Mouse (Mus musculus) MEL (cell line): ENCODE results near the gene Kif1bp. TPM values are rescaled to one million over a fixed set of nuclear protein-coding genes. Genes with fewer than 3 reads are reported as not detected.
"Not testable (repeated sequence)": the region's sequence is repeated elsewhere in the genome, so short reads cannot be mapped to it uniquely, and the experiment has no call there.

Experiments
- DNase-seq: peaks from one replicate; pipeline ENCODE4 v3.0.0; 2011; ENCODE audit warnings: low read depth, low spot score
- H3K27ac ChIP-seq: 2 replicates; pipeline ENCODE4 v1.5.1; 2012; ENCODE audit warnings: low read depth, mild to moderate bottlenecking, control low read depth, low read length, moderate library complexity; ENCODE audit not compliant: control insufficient read depth
- H3K27me3 ChIP-seq, 2 experiments: fragments of 150-350 bp in 1 of 2; sonication (generic) in 1 of 2; 2 replicates each; pipeline ENCODE4 v1.6.1; 2012; ENCODE audit warnings: low read length in 2 of 2, mild to moderate bottlenecking in 2 of 2, improper control_type of control experiment in 1 of 2, moderate library complexity in 1 of 2; ENCODE audit not compliant: insufficient read depth in 2 of 2, control insufficient read depth in 1 of 2
- H3K36me3 ChIP-seq, 2 experiments: 2 replicates each; pipeline ENCODE4 v1.6.1; 2012 to 2014; ENCODE audit warnings: low read length in 2 of 2, improper control_type of control experiment in 1 of 2, inconsistent platforms in 1 of 2, mild to moderate bottlenecking in 1 of 2; ENCODE audit not compliant: insufficient read depth in 2 of 2, control insufficient read depth in 1 of 2
- H3K4me1 ChIP-seq, 2 experiments: fragments of 150-350 bp in 1 of 2; sonication (generic) in 1 of 2; 2 replicates each; pipeline ENCODE4 v1.6.1; 2012; ENCODE audit warnings: low read length in 2 of 2, improper control_type of control experiment in 1 of 2, mild to moderate bottlenecking in 1 of 2; ENCODE audit not compliant: insufficient read depth in 2 of 2, control insufficient read depth in 1 of 2
- H3K4me3 ChIP-seq, 2 experiments: fragments of 150-350 bp in 1 of 2; sonication (generic) in 1 of 2; 2 replicates each; pipeline ENCODE4 v1.5.1; 2012; ENCODE audit warnings: low read depth in 2 of 2, low read length in 2 of 2, mild to moderate bottlenecking in 2 of 2, moderate library complexity in 2 of 2, control low read depth in 1 of 2, improper control_type of control experiment in 1 of 2; ENCODE audit not compliant: control insufficient read depth in 1 of 2, insufficient read depth in 1 of 2
- H3K79me2 ChIP-seq: 2 replicates; pipeline ENCODE4 v1.6.1; 2012; ENCODE audit warnings: mild to moderate bottlenecking, low read length, moderate library complexity; ENCODE audit not compliant: control insufficient read depth, poor library complexity, insufficient read depth
- H3K9ac ChIP-seq: 2 replicates; pipeline ENCODE4 v1.6.1; 2012; ENCODE audit warnings: low read depth, mild to moderate bottlenecking, control low read depth, low read length, moderate library complexity; ENCODE audit not compliant: control insufficient read depth, poor library complexity, severe bottlenecking
- H3K9me3 ChIP-seq: fragments of 150-350 bp; sonication (generic); replicated peaks from 2 replicates; pipeline ENCODE4 v1.6.1; 2012; ENCODE audit warnings: mild to moderate bottlenecking, low read length, improper control_type of control experiment, moderate library complexity; ENCODE audit not compliant: insufficient read depth
- BHLHE40 ChIP-seq: IDR thresholded peaks from 2 replicates; pipeline ENCODE4 v1.6.1; 2012; ENCODE audit warnings: low read depth, mild to moderate bottlenecking, inconsistent platforms, low read length, improper control_type of control experiment, borderline replicate concordance
- CHD1 ChIP-seq: IDR thresholded peaks from 2 replicates; pipeline ENCODE4 v1.6.1; 2012; ENCODE audit warnings: low read depth, mild to moderate bottlenecking, inconsistent platforms, low read length, improper control_type of control experiment
- CHD2 ChIP-seq: IDR thresholded peaks from 2 replicates; pipeline ENCODE4 v1.6.1; 2011; ENCODE audit warnings: low read length, improper control_type of control experiment
- CTCF ChIP-seq, 3 experiments: IDR thresholded peaks in 2 of 3; conservative IDR thresholded peaks in 1 of 3; 2 replicates each; pipeline ENCODE4 v1.5.1; 2011 to 2012; ENCODE audit warnings: low read length in 3 of 3, low read depth in 2 of 3, mild to moderate bottlenecking in 2 of 3, improper control_type of control experiment in 1 of 3, inconsistent platforms in 1 of 3, mixed read lengths in 1 of 3, moderate library complexity in 1 of 3; ENCODE audit not compliant: control insufficient read depth in 1 of 3, insufficient read depth in 1 of 3, poor library complexity in 1 of 3, severe bottlenecking in 1 of 3
- E2F4 ChIP-seq: IDR thresholded peaks from 2 replicates; pipeline ENCODE4 v1.6.1; 2011; ENCODE audit warnings: low read depth, low read length, improper control_type of control experiment, borderline replicate concordance
- ELF1 ChIP-seq: IDR thresholded peaks from 2 replicates; pipeline ENCODE4 v1.6.1; 2014; ENCODE audit warnings: low read depth, mild to moderate bottlenecking, inconsistent platforms, low read length, improper control_type of control experiment, moderate library complexity
- EP300 ChIP-seq, 2 experiments: IDR thresholded peaks; 2 replicates each; pipeline ENCODE4 v1.6.1; 2011; ENCODE audit warnings: improper control_type of control experiment in 2 of 2, low read length in 2 of 2, low read depth in 1 of 2, mild to moderate bottlenecking in 1 of 2
- ETS1 ChIP-seq: IDR thresholded peaks from 2 replicates; pipeline ENCODE4 v1.6.1; 2012; ENCODE audit warnings: low read depth, mild to moderate bottlenecking, inconsistent platforms, low read length, improper control_type of control experiment, moderate library complexity
- GABPA ChIP-seq: IDR thresholded peaks from 2 replicates; pipeline ENCODE4 v1.6.1; 2012; ENCODE audit warnings: low read depth, mild to moderate bottlenecking, inconsistent platforms, low read length, improper control_type of control experiment, moderate library complexity
- GATA1 ChIP-seq: IDR thresholded peaks from 2 replicates; pipeline ENCODE4 v1.6.1; 2011; ENCODE audit warnings: low read depth, low read length, improper control_type of control experiment
- HCFC1 ChIP-seq: IDR thresholded peaks from 2 replicates; pipeline ENCODE4 v1.6.1; 2012; ENCODE audit warnings: low read depth, mild to moderate bottlenecking, inconsistent platforms, low read length, improper control_type of control experiment, moderate library complexity
- KAT2A ChIP-seq: conservative IDR thresholded peaks from 2 replicates; pipeline ENCODE4 v1.6.1; 2012; ENCODE audit warnings: low read depth, low read length, improper control_type of control experiment, inconsistent platforms
- MAFK ChIP-seq: IDR thresholded peaks from 2 replicates; pipeline ENCODE4 v1.6.1; 2011; ENCODE audit warnings: low read depth, mild to moderate bottlenecking, low read length, improper control_type of control experiment, borderline replicate concordance
- MAX ChIP-seq: IDR thresholded peaks from 2 replicates; pipeline ENCODE4 v1.6.1; 2011; ENCODE audit warnings: low read length, improper control_type of control experiment
- MAZ ChIP-seq: IDR thresholded peaks from 2 replicates; pipeline ENCODE4 v1.6.1; 2012; ENCODE audit warnings: low read depth, mild to moderate bottlenecking, inconsistent platforms, low read length, improper control_type of control experiment
- MXI1 ChIP-seq: IDR thresholded peaks from 2 replicates; pipeline ENCODE4 v1.6.1; 2011; ENCODE audit warnings: mild to moderate bottlenecking, low read depth, low read length, improper control_type of control experiment
- MYC ChIP-seq: IDR thresholded peaks from 2 replicates; pipeline ENCODE4 v1.6.1; 2011; ENCODE audit warnings: low read depth, mild to moderate bottlenecking, low read length, improper control_type of control experiment, moderate library complexity
- NELFE ChIP-seq: IDR thresholded peaks from 2 replicates; pipeline ENCODE4 v1.6.1; 2011; ENCODE audit warnings: low read depth, low read length, improper control_type of control experiment
- NRF1 ChIP-seq: IDR thresholded peaks from 2 replicates; pipeline ENCODE4 v1.6.1; 2014; ENCODE audit warnings: low read depth, mild to moderate bottlenecking, inconsistent platforms, low read length, improper control_type of control experiment, moderate library complexity; ENCODE audit not compliant: poor library complexity, insufficient read depth, severe bottlenecking
- POLR2A ChIP-seq, 2 experiments: IDR thresholded peaks; 2 replicates each; pipeline ENCODE4 v1.6.1; 2011 to 2012; ENCODE audit warnings: low read length in 2 of 2, mild to moderate bottlenecking in 2 of 2, control low read depth in 1 of 2, improper control_type of control experiment in 1 of 2, low read depth in 1 of 2, moderate library complexity in 1 of 2; ENCODE audit not compliant: control insufficient read depth in 1 of 2, insufficient read depth in 1 of 2, poor library complexity in 1 of 2
- POLR2AphosphoS5 ChIP-seq: IDR thresholded peaks from 2 replicates; pipeline ENCODE4 v1.6.1; 2012; ENCODE audit warnings: low read depth, borderline replicate concordance, mild to moderate bottlenecking, inconsistent platforms, low read length, moderate library complexity, mixed read lengths
- RAD21 ChIP-seq: IDR thresholded peaks from 2 replicates; pipeline ENCODE4 v1.6.1; 2011; ENCODE audit warnings: mild to moderate bottlenecking, low read depth, low read length, improper control_type of control experiment
- SIN3A ChIP-seq: IDR thresholded peaks from 2 replicates; pipeline ENCODE4 v1.6.1; 2012; ENCODE audit warnings: low read length, improper control_type of control experiment, inconsistent platforms
- SMC3 ChIP-seq: IDR thresholded peaks from 2 replicates; pipeline ENCODE4 v1.6.1; 2011; ENCODE audit warnings: low read depth, low read length, improper control_type of control experiment
- TBP ChIP-seq: IDR thresholded peaks from 2 replicates; pipeline ENCODE4 v1.8.0; 2011; ENCODE audit warnings: low read depth, low read length, improper control_type of control experiment
- TCF12 ChIP-seq: IDR thresholded peaks from 2 replicates; pipeline ENCODE4 v1.6.1; 2014; ENCODE audit warnings: low read depth, mild to moderate bottlenecking, inconsistent platforms, low read length, improper control_type of control experiment, moderate library complexity
- UBTF ChIP-seq: IDR thresholded peaks from 2 replicates; pipeline ENCODE4 v1.6.1; 2012; ENCODE audit warnings: low read depth, mild to moderate bottlenecking, inconsistent platforms, low read length, improper control_type of control experiment, moderate library complexity, borderline replicate concordance; ENCODE audit not compliant: insufficient read depth
- USF1 ChIP-seq: IDR thresholded peaks from 2 replicates; pipeline ENCODE4 v1.6.1; 2014; ENCODE audit warnings: low read depth, mild to moderate bottlenecking, inconsistent platforms, low read length, improper control_type of control experiment, moderate library complexity
- USF2 ChIP-seq, 2 experiments: IDR thresholded peaks; 2 replicates each; pipeline ENCODE4 v1.6.1; 2011 to 2012; ENCODE audit warnings: improper control_type of control experiment in 2 of 2, low read length in 2 of 2, borderline replicate concordance in 1 of 2, inconsistent platforms in 1 of 2, low read depth in 1 of 2, mild to moderate bottlenecking in 1 of 2; ENCODE audit not compliant: insufficient read depth in 1 of 2
- ZC3H11A ChIP-seq: IDR thresholded peaks from 2 replicates; pipeline ENCODE4 v1.6.1; 2012; ENCODE audit warnings: low read depth, mild to moderate bottlenecking, inconsistent platforms, low read length, improper control_type of control experiment
- ZKSCAN1 ChIP-seq: IDR thresholded peaks from 2 replicates; pipeline ENCODE4 v1.6.1; 2012; ENCODE audit warnings: low read depth, mild to moderate bottlenecking, inconsistent platforms, low read length, improper control_type of control experiment, moderate library complexity
- ZMIZ1 ChIP-seq: IDR thresholded peaks from 2 replicates; pipeline ENCODE4 v1.6.1; 2012; ENCODE audit warnings: low read depth, mild to moderate bottlenecking, inconsistent platforms, low read length, improper control_type of control experiment, moderate library complexity
- ZNF384 ChIP-seq: IDR thresholded peaks from 2 replicates; pipeline ENCODE4 v1.6.1; 2012; ENCODE audit warnings: low read depth, mild to moderate bottlenecking, inconsistent platforms, low read length, improper control_type of control experiment
- polyA plus RNA-seq, 2 experiments: library from polyadenylated mRNA; stranded (reverse) in 1 of 2; unstranded in 1 of 2; fragments of >175 nt in 1 of 2; fragments of >200 nt in 1 of 2; gene quantifications; 2 replicates each; pipeline versions ENCODE4 v1.2.1 to v1.2.4; 2012; ENCODE audit warnings: low replicate concordance in 2 of 2, low read depth in 1 of 2; ENCODE audit not compliant: insufficient read length in 2 of 2, insufficient read depth in 1 of 2, missing spikeins in 1 of 2
- total RNA-seq: library from RNA; depleted of rRNA; stranded (reverse); fragments of 300-350 nt; gene quantifications from 2 replicates; pipeline ENCODE4 v1.2.3, GENCODE M21; 2012

Kif1bp gene
- total and polyA plus RNA-seq, 3 experiments, result 17.3 to 177 (median 24.7) TPM

GRCm38 (mm10) chr10:62500088-62500915, 78.0 kb downstream of the Kif1bp start:
- DNase-seq, result peak; percentile 93
- Histone ChIP-seq H3K4me1 (peaks cover 12 to 38% of the 10 kb centered on the region in 2 experiments), H3K27ac (peak overlapping the region; percentile 63)

DNA sequence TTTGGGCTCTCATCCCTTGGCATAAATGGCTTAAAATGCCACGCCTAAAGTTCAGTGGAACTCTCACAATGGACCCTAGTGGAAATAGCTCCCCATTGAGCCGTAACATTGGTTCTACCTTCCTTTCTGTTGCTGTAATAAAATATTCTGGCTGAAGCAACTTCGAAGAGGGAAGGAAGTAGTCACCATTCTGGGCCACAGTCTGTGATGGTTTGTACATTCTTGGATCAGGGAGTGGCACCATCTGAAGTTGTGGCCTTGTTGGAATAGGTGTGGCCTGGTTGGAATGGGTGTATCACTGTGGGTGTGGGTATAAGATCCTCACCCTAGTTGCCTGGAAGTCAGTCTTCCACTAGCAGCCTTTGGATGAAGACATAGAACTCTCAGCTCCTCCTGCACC, 86.6 kb downstream of the Kif1bp start:
- peaks cover 5 to 14% of the 10 kb centered on the region in 2 experiments for H3K36me3 ChIP-seq
- not testable (repeated sequence) for DNase-seq, H3K4me3 ChIP-seq, H3K79me2 ChIP-seq, H3K9ac ChIP-seq, H3K4me1 ChIP-seq, H3K27ac ChIP-seq, H3K9me3 ChIP-seq, H3K27me3 ChIP-seq

More at GRCm38 (mm10) chr10:62500088-62500915, 78.0 kb downstream of the Kif1bp start:
- Histone ChIP-seq H3K9me3 (no peaks in the 10 kb centered on the region), H3K79me2 (peaks cover 41% of the 10 kb centered on the region), H3K27me3 (no peaks in the 10 kb centered on the region), H3K9ac (peak overlapping the region; percentile 30), H3K36me3 (peaks cover 11 to 44% of the 10 kb centered on the region in 2 experiments), H3K4me3 (peak overlapping the region in 1 of 2 experiments; percentile 6; a peak in 1 of 4 replicates)
- TF ChIP-seq CHD2, result no peak
- no peak for TF ChIP-seq ZMIZ1
- peak; percentile 99 for TF ChIP-seq ZNF384
- peak; percentile 94 for TF ChIP-seq ZC3H11A
- no peak for TF ChIP-seq NELFE
- TF ChIP-seq MAFK, result no peak
- TF ChIP-seq MYC, result peak; percentile 85
- TF ChIP-seq GATA1, result 0 out of 2 replicates have a peak, but pooled peaks have one; percentile 6
- peak; percentile 63; the same call in 1 of the 2 replicates for TF ChIP-seq HCFC1
- TF ChIP-seq RAD21, result peak; percentile 97
- no peak for TF ChIP-seq USF2 (IDR thresholded peaks at IDR 0.05; ENCODE audit: borderline replicate concordance in 1 of 2, insufficient read depth in 1 of 2, low read depth in 1 of 2, low read length in 2 of 2)
- peak; percentile 87 for TF ChIP-seq SIN3A
- TF ChIP-seq USF1, result no peak
- peak; percentile 88; the same call in 1 of the 2 replicates for TF ChIP-seq ZKSCAN1
- peak; percentile 73 for TF ChIP-seq ETS1
- peak; percentile 55; the same call in 1 of the 2 replicates for TF ChIP-seq MXI1
- 0 out of 2 replicates have a peak, but pooled peaks have one; percentile 35 for TF ChIP-seq BHLHE40
- TF ChIP-seq EP300 (IDR thresholded peaks at IDR 0.05; ENCODE audit: low read depth in 1 of 2, low read length in 2 of 2), result peak in 1 of 2 experiments; percentile 59; a peak in 2 of 4 replicates
- TF ChIP-seq UBTF, result no peak
- TF ChIP-seq CTCF (IDR thresholded peaks at IDR 0.05 in 2 of 3, conservative IDR thresholded peaks at IDR 0.05 in 1 of 3; ENCODE audit: control insufficient read depth in 1 of 3, insufficient read depth in 1 of 3, low read depth in 2 of 3, low read length in 3 of 3, poor library complexity in 1 of 3, severe bottlenecking in 1 of 3), result peak; percentile 84 to 94 (median 88)
- TF ChIP-seq POLR2AphosphoS5, result no peak
- TF ChIP-seq KAT2A, result no peak
- no peak for TF ChIP-seq GABPA
- no peak for TF ChIP-seq TCF12
- TF ChIP-seq TBP, result no peak; the same call in 1 of the 2 replicates
- TF ChIP-seq POLR2A (IDR thresholded peaks at IDR 0.05; ENCODE audit: control insufficient read depth in 1 of 2, insufficient read depth in 1 of 2, low read depth in 1 of 2, low read length in 2 of 2, poor library complexity in 1 of 2), result no peak
- no peak for TF ChIP-seq E2F4
- TF ChIP-seq MAX, result no peak
- TF ChIP-seq NRF1, result no peak
- no peak for TF ChIP-seq CHD1
- TF ChIP-seq ELF1, result no peak
- no peak for TF ChIP-seq MAZ
- peak; percentile 94 for TF ChIP-seq SMC3
